Mouse (Mus musculus) CH12.LX (cell line): ENCODE measurements at regions not wholly inside any gene's neighbourhood (a gene's known extent, or its start where the extent isn't known, plus 50 kb on each side); places are given as distances from the start of the nearest gene placed in this dataset.

Source experiments
- DNase-seq: peaks from one replicate; pipeline ENCODE4 v3.0.0-alpha.2; 2013; ENCODE audit errors: extremely low read depth
- H3K27ac ChIP-seq: 2 replicates; pipeline ENCODE4 v1.5.1; 2012; ENCODE audit warnings: low read depth, mild to moderate bottlenecking, control low read depth, moderate library complexity; ENCODE audit not compliant: insufficient read depth
- H3K27me3 ChIP-seq: replicated peaks from 2 replicates; pipeline ENCODE3; 2012; ENCODE audit warnings: inconsistent platforms
- H3K36me3 ChIP-seq, 2 experiments: replicated peaks in 1 of 2; 2 replicates each; pipeline versions ENCODE3 to v1.6.1; 2012; ENCODE audit warnings: inconsistent platforms in 1 of 2, low read length in 1 of 2, mild to moderate bottlenecking in 1 of 2, mixed read lengths in 1 of 2, moderate library complexity in 1 of 2; ENCODE audit not compliant: control insufficient read depth in 1 of 2, insufficient read depth in 1 of 2
- H3K4me1 ChIP-seq, 2 experiments: 2 replicates each; pipeline ENCODE4 v1.6.1; 2012; ENCODE audit warnings: inconsistent platforms in 1 of 2, moderate library complexity in 1 of 2; ENCODE audit not compliant: insufficient read depth in 2 of 2, control insufficient read depth in 1 of 2
- H3K4me2 ChIP-seq: 2 replicates; pipeline ENCODE4 v1.6.1; 2012; ENCODE audit warnings: low read depth, mild to moderate bottlenecking, control low read depth; ENCODE audit not compliant: poor library complexity, insufficient read depth, severe bottlenecking
- H3K4me3 ChIP-seq, 3 experiments: fragments of 150-350 bp in 1 of 3; sonication (generic) in 1 of 3; replicated peaks in 1 of 3; 2 replicates each; pipeline versions ENCODE3 to v1.5.1; 2011 to 2012; ENCODE audit warnings: low read depth in 2 of 3, low read length in 2 of 3, mild to moderate bottlenecking in 2 of 3, moderate library complexity in 2 of 3, control low read depth in 1 of 3, improper control_type of control experiment in 1 of 3, inconsistent platforms in 1 of 3, mixed read lengths in 1 of 3; ENCODE audit not compliant: poor library complexity in 1 of 3
- H3K79me2 ChIP-seq: replicated peaks from 2 replicates; pipeline ENCODE4 v1.6.1; 2012; ENCODE audit warnings: mild to moderate bottlenecking, moderate library complexity; ENCODE audit not compliant: control insufficient read depth, poor library complexity, insufficient read depth, severe bottlenecking; ENCODE audit errors: extremely low read depth
- H3K9ac ChIP-seq: 2 replicates; pipeline ENCODE4 v1.6.1; 2012; ENCODE audit warnings: low read depth, mild to moderate bottlenecking, control low read depth, moderate library complexity; ENCODE audit not compliant: insufficient read depth
- H3K9me3 ChIP-seq: replicated peaks from 2 replicates; pipeline ENCODE3; 2012; ENCODE audit warnings: low read length, inconsistent platforms, mixed read lengths
- BHLHE40 ChIP-seq: IDR thresholded peaks from 2 replicates; pipeline ENCODE4 v1.6.1; 2011; ENCODE audit warnings: mild to moderate bottlenecking, low read depth, low read length, improper control_type of control experiment
- CHD2 ChIP-seq: IDR thresholded peaks from 2 replicates; pipeline ENCODE4 v1.6.1; 2011; ENCODE audit warnings: low read length, improper control_type of control experiment
- CTCF ChIP-seq, 2 experiments: IDR thresholded peaks in 1 of 2; conservative IDR thresholded peaks in 1 of 2; 2 replicates each; pipeline ENCODE4 v1.5.1; 2011 to 2012; ENCODE audit warnings: low read depth in 2 of 2, low read length in 2 of 2, improper control_type of control experiment in 1 of 2, inconsistent platforms in 1 of 2, mild to moderate bottlenecking in 1 of 2, moderate library complexity in 1 of 2
- E2F4 ChIP-seq: IDR thresholded peaks from 2 replicates; pipeline ENCODE4 v1.6.1; 2011; ENCODE audit warnings: low read depth, low read length, improper control_type of control experiment; ENCODE audit not compliant: insufficient replicate concordance
- ELF1 ChIP-seq: IDR thresholded peaks from 2 replicates; pipeline ENCODE4 v1.6.1; 2014; ENCODE audit warnings: low read depth, mild to moderate bottlenecking, inconsistent platforms, low read length, improper control_type of control experiment
- EP300 ChIP-seq: IDR thresholded peaks from 2 replicates; pipeline ENCODE4 v1.6.1; 2011; ENCODE audit warnings: low read length, improper control_type of control experiment
- ETS1 ChIP-seq: conservative IDR thresholded peaks from 2 replicates; pipeline ENCODE4 v1.6.1; 2012; ENCODE audit warnings: low read depth, mild to moderate bottlenecking, inconsistent platforms, low read length, improper control_type of control experiment, moderate library complexity
- GABPA ChIP-seq: IDR thresholded peaks from 2 replicates; pipeline ENCODE4 v1.6.1; 2012; ENCODE audit warnings: low read depth, low read length, improper control_type of control experiment, inconsistent platforms; ENCODE audit not compliant: insufficient replicate concordance
- IRF4 ChIP-seq: IDR thresholded peaks from 2 replicates; pipeline ENCODE4 v1.6.1; 2014; ENCODE audit warnings: low read depth, mild to moderate bottlenecking, inconsistent platforms, low read length, improper control_type of control experiment
- JUN ChIP-seq: IDR thresholded peaks from 2 replicates; pipeline ENCODE4 v1.6.1; 2011; ENCODE audit warnings: low read depth, mild to moderate bottlenecking, low read length, improper control_type of control experiment, moderate library complexity; ENCODE audit not compliant: insufficient read depth
- JUND ChIP-seq: conservative IDR thresholded peaks from 2 replicates; pipeline ENCODE4 v1.6.1; 2011; ENCODE audit warnings: low read depth, low read length, improper control_type of control experiment
- KAT2A ChIP-seq: IDR thresholded peaks from 2 replicates; pipeline ENCODE4 v1.6.1; 2012; ENCODE audit warnings: low read length, improper control_type of control experiment, inconsistent platforms; ENCODE audit not compliant: insufficient replicate concordance
- MAFK ChIP-seq: IDR thresholded peaks from 2 replicates; pipeline ENCODE4 v1.6.1; 2011; ENCODE audit warnings: low read length, improper control_type of control experiment; ENCODE audit not compliant: insufficient replicate concordance
- MAZ ChIP-seq: IDR thresholded peaks from 2 replicates; pipeline ENCODE4 v1.6.1; 2012; ENCODE audit warnings: low read depth, mild to moderate bottlenecking, inconsistent platforms, low read length, improper control_type of control experiment, moderate library complexity
- MEF2A ChIP-seq: IDR thresholded peaks from 2 replicates; pipeline ENCODE4 v1.6.1; 2014; ENCODE audit warnings: low read depth, mild to moderate bottlenecking, inconsistent platforms, low read length, improper control_type of control experiment, borderline replicate concordance
- MXI1 ChIP-seq: IDR thresholded peaks from 2 replicates; pipeline ENCODE4 v1.6.1; 2011; ENCODE audit warnings: mild to moderate bottlenecking, low read depth, low read length, improper control_type of control experiment
- MYC ChIP-seq: IDR thresholded peaks from 2 replicates; pipeline ENCODE4 v1.6.1; 2011; ENCODE audit warnings: low read depth, mild to moderate bottlenecking, improper control_type of control experiment, low read length
- PAX5 ChIP-seq: IDR thresholded peaks from 2 replicates; pipeline ENCODE4 v1.6.1; 2012; ENCODE audit warnings: low read length, inconsistent platforms, mixed read lengths
- POLR2A ChIP-seq: IDR thresholded peaks from 2 replicates; pipeline ENCODE4 v1.6.1; 2011; ENCODE audit warnings: low read depth, mild to moderate bottlenecking, improper control_type of control experiment, low read length
- POLR2AphosphoS2 ChIP-seq: IDR thresholded peaks from 2 replicates; pipeline ENCODE4 v1.6.1; 2011; ENCODE audit warnings: low read depth, low read length, improper control_type of control experiment
- RAD21 ChIP-seq: IDR thresholded peaks from 2 replicates; pipeline ENCODE4 v1.6.1; 2011; ENCODE audit warnings: low read depth, mild to moderate bottlenecking, low read length, improper control_type of control experiment, moderate library complexity
- RCOR1 ChIP-seq: conservative IDR thresholded peaks from 2 replicates; pipeline ENCODE4 v1.6.1; 2012; ENCODE audit warnings: low read depth, mild to moderate bottlenecking, inconsistent platforms, low read length, improper control_type of control experiment
- SIN3A ChIP-seq: IDR thresholded peaks from 2 replicates; pipeline ENCODE4 v1.6.1; 2012; ENCODE audit warnings: low read length, improper control_type of control experiment, inconsistent platforms
- SMC3 ChIP-seq: IDR thresholded peaks from 2 replicates; pipeline ENCODE4 v1.6.1; 2011; ENCODE audit warnings: low read depth, low read length, improper control_type of control experiment
- TCF12 ChIP-seq: IDR thresholded peaks from 2 replicates; pipeline ENCODE4 v1.6.1; 2014; ENCODE audit warnings: low read depth, mild to moderate bottlenecking, inconsistent platforms, low read length, improper control_type of control experiment
- USF1 ChIP-seq: IDR thresholded peaks from 2 replicates; pipeline ENCODE4 v1.6.1; 2014; ENCODE audit warnings: low read depth, mild to moderate bottlenecking, inconsistent platforms, low read length, improper control_type of control experiment
- USF2 ChIP-seq: conservative IDR thresholded peaks from 2 replicates; pipeline ENCODE4 v1.6.1; 2011; ENCODE audit warnings: low read depth, low read length, improper control_type of control experiment
- ZC3H11A ChIP-seq: IDR thresholded peaks from 2 replicates; pipeline ENCODE4 v1.6.1; 2012; ENCODE audit warnings: low read depth, mild to moderate bottlenecking, inconsistent platforms, low read length, improper control_type of control experiment
- ZMIZ1 ChIP-seq: IDR thresholded peaks from 2 replicates; pipeline ENCODE4 v1.6.1; 2012; ENCODE audit warnings: low read depth, mild to moderate bottlenecking, inconsistent platforms, low read length, improper control_type of control experiment
- dilution Hi-C: fragments of 300-500 bp; cut with MboI; formaldehyde crosslinking; loops from 2 replicates; pipeline ENCODE4 v1.14.3; 2020; ENCODE audit warnings: low sequenced_read_pairs; ENCODE audit not compliant: extremely low pct_unique_long_range_greater_than_20kb, extremely low pct_ligation_motif_present
- in situ Hi-C: fragments of 300-500 bp; cut with MboI; formaldehyde crosslinking; loops from 3 replicates; pipeline ENCODE4 v1.14.3; 2019; ENCODE audit warnings: low sequenced_read_pairs, low pct_ligation_motif_present, low pct_unique_long_range_greater_than_20kb, mixed read lengths

DNA sequence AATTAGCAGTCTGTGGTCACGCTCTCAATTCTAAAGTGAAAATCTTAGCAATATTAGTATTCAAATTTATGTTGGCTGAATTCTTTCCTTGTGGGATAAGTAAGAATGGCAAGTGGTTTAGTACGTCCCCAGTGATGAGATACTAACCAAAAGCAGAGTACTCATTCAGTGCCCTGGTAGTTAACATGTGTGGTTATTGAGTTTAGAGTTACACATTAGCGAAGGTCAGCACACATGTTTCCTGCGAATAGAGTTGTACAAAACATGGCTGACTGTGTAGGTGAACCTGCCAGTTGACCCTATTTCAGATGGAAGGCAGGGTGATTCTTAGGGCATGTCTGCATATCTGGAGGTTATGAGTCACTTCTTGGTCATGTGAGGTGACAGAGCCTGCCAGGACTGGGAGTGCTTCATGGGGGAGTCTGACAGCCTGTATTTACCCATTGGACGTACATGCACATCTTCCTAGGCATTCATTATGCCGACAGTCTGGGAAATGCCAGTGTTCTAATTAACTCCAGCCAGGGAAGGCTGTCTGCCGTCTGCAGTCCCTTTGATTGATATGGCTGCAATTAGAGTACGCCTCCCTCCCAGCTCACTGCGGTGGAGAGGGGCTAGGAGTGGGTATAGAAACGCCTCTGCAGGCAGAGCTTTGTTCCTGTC lies 263.7 kb downstream of the Eipr1 start:
- dilution Hi-C loops (no loop called here), in situ Hi-C loops (no loop called here)
- Histone ChIP-seq H3K4me1 (0 out of 4 replicates have a peak, but pooled peaks cover 0 to 3% of the 10 kb centered on the region in 2 experiments), H3K27ac (no peak overlapping the region), H3K9me3 (no peaks in the 10 kb centered on the region), H3K27me3 (no peaks in the 10 kb centered on the region), H3K4me2 (no peak overlapping the region), H3K36me3 (no peaks in the 10 kb centered on the region), H3K9ac (no peak overlapping the region), H3K4me3 (no peak overlapping the region), H3K79me2 (no peaks in the 10 kb centered on the region)
- peak; percentile 6 for DNase-seq
- no peak for TF ChIP-seq GABPA
- TF ChIP-seq ZC3H11A, result no peak
- no peak for TF ChIP-seq IRF4
- no peak for TF ChIP-seq ELF1
- TF ChIP-seq JUN, result no peak
- no peak for TF ChIP-seq MYC
- TF ChIP-seq MAZ, result no peak
- TF ChIP-seq MEF2A, result no peak
- TF ChIP-seq BHLHE40, result no peak
- TF ChIP-seq ZMIZ1, result no peak
- TF ChIP-seq PAX5, result no peak
- no peak for TF ChIP-seq POLR2A
- no peak for TF ChIP-seq POLR2AphosphoS2
- TF ChIP-seq RAD21, result no peak

- dilution Hi-C loops, result no loop called here
- TF ChIP-seq EP300 (no peak), CTCF (conservative IDR thresholded peaks at IDR 0.05 in 1 of 2, IDR thresholded peaks at IDR 0.05 in 1 of 2; ENCODE audit: low read depth in 2 of 2, low read length in 2 of 2) (no peak), MYC (no peak), MXI1 (no peak), BHLHE40 (no peak), SIN3A (no peak), MAFK (no peak), ELF1 (no peak), USF1 (no peak), USF2 (no peak), JUN (no peak), ETS1 (no peak), TCF12 (no peak), JUND (no peak), RCOR1 (no peak), E2F4 (no peak), SMC3 (no peak), KAT2A (no peak), CHD2 (no peak)
- Histone ChIP-seq H3K4me2 (no peak overlapping the region), H3K9ac (no peak overlapping the region), H3K27me3 (no peaks in the 10 kb centered on the region), H3K4me1 (0 out of 4 replicates have a peak, but pooled peaks cover 0 to 3% of the 10 kb centered on the region in 2 experiments), H3K9me3 (no peaks in the 10 kb centered on the region), H3K36me3 (no peaks in the 10 kb centered on the region), H3K79me2 (no peaks in the 10 kb centered on the region), H3K4me3 (no peak overlapping the region), H3K27ac (no peak overlapping the region)
- DNase-seq, result no peak
- in situ Hi-C loops, result no loop called here
These were observed 269.5 kb downstream of the Eipr1 start for GRCm38 (mm10) chr12:29021152-29021551.
